ENCODE assay signal across 8 mouse cellular contexts in genomic region chr4:142239240-142240126, GRCm38 (mm10). TPM values are rescaled to one million over a fixed set of nuclear protein-coding genes. Genes with fewer than 3 reads are reported as not detected.
DNase-seq lines count a peak whose midpoint lies in the region; ATAC-seq and TF ChIP-seq lines count a peak whose summit lies in the region.

Gene Kazn (minus strand): TSS chr4:142239401.

- H3K9ac ChIP-seq in hindbrain, embryonic 12.5 days, result peak within 1 kb of the TSS; percentile 78
- H3K9ac ChIP-seq in lung, embryonic 16.5 days (ENCODE audit: low read length), result peak within 1 kb of the TSS; percentile 81

- no peak for TF ChIP-seq CTCF in G1E (IDR thresholded peaks at IDR 0.05; ENCODE audit: low read depth, low read length)

- peak within 1 kb of the TSS; percentile 98 for H3K4me2 ChIP-seq in hindbrain, embryonic 12.5 days (replicated peaks)
- H3K4me2 ChIP-seq in lung, embryonic 16.5 days (ENCODE audit: low read depth, low read length), result peak within 1 kb of the TSS; percentile 97

- peak within 1 kb of the TSS; percentile 37; the same call in 1 of the 2 replicates for H3K27ac ChIP-seq in hindbrain, embryonic 12.5 days
- H3K27ac ChIP-seq in lung, embryonic 16.5 days (ENCODE audit: low read length), result peak within 1 kb of the TSS; percentile 77

- no peaks in the 10 kb centered on the region for H3K4me1 ChIP-seq in G1E (ENCODE audit: insufficient read depth, low read depth, low read length)
- H3K4me1 ChIP-seq in hindbrain, embryonic 12.5 days, result peaks cover 20% of the 10 kb centered on the region
- peaks cover 24% of the 10 kb centered on the region for H3K4me1 ChIP-seq in lung, embryonic 16.5 days (replicated peaks; ENCODE audit: control insufficient read depth, insufficient read depth, low read length)

- H3K9me3 ChIP-seq in G1E (replicated peaks), result peaks cover 82% of the 10 kb centered on the region
- no peaks in the 10 kb centered on the region for H3K9me3 ChIP-seq in hindbrain, embryonic 12.5 days (replicated peaks)
- H3K9me3 ChIP-seq in lung, embryonic 16.5 days (ENCODE audit: control insufficient read depth, low read length), result no peaks in the 10 kb centered on the region

- ATAC-seq in G1E (ENCODE audit: extremely low read depth, insufficient number of reproducible peaks, low FRiP score, poor library complexity, severe bottlenecking), result no peak
- ATAC-seq in hindbrain, embryonic 12.5 days (ENCODE audit: low FRiP score), result peak; percentile 84
- peak; percentile 93 for ATAC-seq in lung, embryonic 16.5 days (ENCODE audit: low read depth)

- H3K36me3 ChIP-seq in G1E (replicated peaks), result no peaks in the 10 kb centered on the region
- no peaks in the 10 kb centered on the region for H3K36me3 ChIP-seq in hindbrain, embryonic 12.5 days
- H3K36me3 ChIP-seq in lung, embryonic 16.5 days (ENCODE audit: control insufficient read depth, insufficient read depth, low read length), result no peaks in the 10 kb centered on the region

- 5% methylated on average over 44 of the region's 46 CpGs for WGBS in hindbrain, embryonic 12.5 days
- WGBS in lung, embryonic 16.5 days, result 9% methylated on average over 25 of the region's 46 CpGs

- H3K27me3 ChIP-seq in G1E (ENCODE audit: insufficient read depth, low read length), result no peaks in the 10 kb centered on the region
- peaks cover 9% of the 10 kb centered on the region for H3K27me3 ChIP-seq in hindbrain, embryonic 12.5 days
- H3K27me3 ChIP-seq in lung, embryonic 16.5 days (ENCODE audit: control insufficient read depth, insufficient read depth, low read depth, low read length), result no peaks in the 10 kb centered on the region

- peak within 1 kb of the TSS; percentile 27; the same call in 1 of the 2 replicates for H3K4me3 ChIP-seq in G1E (ENCODE audit: low read depth, low read length)
- peak within 1 kb of the TSS; percentile 69 for H3K4me3 ChIP-seq in hindbrain, embryonic 12.5 days
- peak within 1 kb of the TSS; percentile 76 for H3K4me3 ChIP-seq in lung, embryonic 16.5 days (ENCODE audit: low read length)

- no peak for DNase-seq in G1E (ENCODE audit: low spot score)
- peak; percentile 84 to 85 for DNase-seq in cerebellum, postnatal 14 days
- DNase-seq in frontal cortex, postnatal 36 days (ENCODE audit: low spot score in 2 of 2), result peak; percentile 59 to 71
- peak; percentile 64 to 78 for DNase-seq in layer of hippocampus, postnatal 14 days (ENCODE audit: low spot score in 2 of 2)
- peak; percentile 90 for DNase-seq in retina, postnatal 1 day
- DNase-seq in urinary bladder, adult 2 months (ENCODE audit: low spot score), result no peak

RNA-seq across cellular contexts. Expression of gene Kazn, which starts in this region (rescaled TPM):
- total RNA-seq in G1E (2014; fragmentation: Nextera tagmentation) (not detected in 2 replicates), G1E (2017) (under 0.01 and 0.11 TPM in 2 replicates)
- polyA plus RNA-seq in G1E (2012), result not detected in 2 replicates
- polyA plus RNA-seq in hindbrain, embryonic 12.5 days (2016; fragmentation: Nextera tagmentation; extraction: Ambion mirVana), result 20.6 and 22.4 TPM in 2 replicates
- total RNA-seq in layer of hippocampus, postnatal 14 days (2021), result 10 to 100 TPM; 49.9 to 57.7 TPM
- 11.4 and 11.6 TPM in 2 replicates for polyA plus RNA-seq in lung, embryonic 16.5 days (2015; fragmentation: Nextera tagmentation; extraction: Ambion mirVana)
- polyA plus RNA-seq in urinary bladder, adult 2 months (2012; rRNA removed), result 13.8 and 15.9 TPM in 2 replicates

Comparison
In these comparisons a context has a peak if more than half of its experiments do, and no peak if none do; other contexts are left out.
1. RNA of gene Kazn (total RNA-seq): 49.9 to 57.7 TPM in layer of hippocampus, postnatal 14 days; under 0.01 to 0.11 TPM in G1E; every median in the first group is over 10 times any median in the second.
2. RNA of gene Kazn (polyA plus RNA-seq): 20.6 to 22.4 TPM in hindbrain, embryonic 12.5 days, 13.8 to 15.9 TPM in urinary bladder, adult 2 months and 11.4 to 11.6 TPM in lung, embryonic 16.5 days; not detected in G1E; every median in the first group is over 10 times any median in the second.
3. DNase-seq: peak in cerebellum, postnatal 14 days (2 of 2), frontal cortex, postnatal 36 days (2 of 2), layer of hippocampus, postnatal 14 days (2 of 2) and retina, postnatal 1 day (single experiment); none in G1E (single experiment) and urinary bladder, adult 2 months (single experiment).
4. Peak in every context shown above with its lines, with median percentiles within 50 percentile points of each other: H3K4me3 ChIP-seq.